Mouse (Mus musculus) erythroblast, adult 5-6 weeks (primary cell): ENCODE measurements around the gene Hoxa11. TPM values are rescaled to one million over a fixed set of nuclear protein-coding genes. Genes with fewer than 3 reads are reported as not detected.

Experiments
- ATAC-seq: replicated peaks from 2 replicates; pipeline ENCODE4 v1.8.0; 2016; ENCODE audit warnings: moderate number of reproducible peaks, mild to moderate bottlenecking, moderate TSS enrichment, inconsistent platforms; ENCODE audit not compliant: poor library complexity, low FRiP score, severe bottlenecking
- total RNA-seq, 2 experiments: library from RNA; stranded (forward) in 1 of 2; stranded (reverse) in 1 of 2; fragments of 150-400 nt in 1 of 2; fragments of 200-764, 138-1000 nt in 1 of 2; gene quantifications; 2 replicates each; pipeline versions ENCODE4 v1.2.3 to v1.2.4; 2015 to 2017; ENCODE audit warnings: low replicate concordance in 2 of 2

Gene Hoxa11
- total RNA-seq, 2 experiments from 2014 or later: not detected

- no peak for ATAC-seq
Measured at GRCm38 (mm10) chr6:52196811-52197210, 48.8 kb downstream of the Hoxa11 start.

GRCm38 (mm10) chr6:52194690-52195089, 50.9 kb downstream of the Hoxa11 start:
- no peak for ATAC-seq

Other genes starting within 250 kb of the Hoxa11 start
- 34.8 and 68.1 TPM in 2 replicates for gene Skap2, start 233.3 kb downstream of the Hoxa11 start, total RNA-seq (2015; ENCODE audit: low replicate concordance)
- 37.2 and 38.3 TPM in 2 replicates for gene Skap2, start 233.3 kb downstream of the Hoxa11 start, total RNA-seq (2017; ENCODE audit: low replicate concordance)
- gene Hoxa1, start 87.5 kb downstream of the Hoxa11 start, total RNA-seq (2015; ENCODE audit: low replicate concordance): not detected in 2 replicates
- not detected in 2 replicates for gene Hoxa1, start 87.5 kb downstream of the Hoxa11 start, total RNA-seq (2017; ENCODE audit: low replicate concordance)
- gene Hoxa2, start 81.0 kb downstream of the Hoxa11 start, total RNA-seq (2015; ENCODE audit: low replicate concordance): not detected in 2 replicates
- gene Hoxa2, start 81.0 kb downstream of the Hoxa11 start, total RNA-seq (2017; ENCODE audit: low replicate concordance): not detected in 2 replicates
- gene 5730596B20Rik, start 68.3 kb downstream of the Hoxa11 start, total RNA-seq (2015; ENCODE audit: low replicate concordance): not detected in 2 replicates
- gene 5730596B20Rik, start 68.3 kb downstream of the Hoxa11 start, total RNA-seq (2017; ENCODE audit: low replicate concordance): not detected in 2 replicates
- not detected in 2 replicates for gene Hoxa4, start 54.1 kb downstream of the Hoxa11 start, total RNA-seq (2015; ENCODE audit: low replicate concordance)
- gene Hoxa4, start 54.1 kb downstream of the Hoxa11 start, total RNA-seq (2017; ENCODE audit: low replicate concordance): 0.34 TPM in 1 of 2 replicates, not detected in the other
- gene Hoxa5, start 41.2 kb downstream of the Hoxa11 start, total RNA-seq (2015; ENCODE audit: low replicate concordance): not detected in 2 replicates
- gene Hoxa5, start 41.2 kb downstream of the Hoxa11 start, total RNA-seq (2017; ENCODE audit: low replicate concordance): 0.17 and 0.56 TPM in 2 replicates
- gene Hoxa6, start 37.1 kb downstream of the Hoxa11 start, total RNA-seq (2015; ENCODE audit: low replicate concordance): not detected in 2 replicates
- not detected in 2 replicates for gene Hoxa6, start 37.1 kb downstream of the Hoxa11 start, total RNA-seq (2017; ENCODE audit: low replicate concordance)
- not detected in 2 replicates for gene Hoxa3, start 32.5 kb downstream of the Hoxa11 start, total RNA-seq (2015; ENCODE audit: low replicate concordance)
- not detected in 2 replicates for gene Hoxa3, start 32.5 kb downstream of the Hoxa11 start, total RNA-seq (2017; ENCODE audit: low replicate concordance)
- not detected in 2 replicates for gene Gm28308, start 32.5 kb downstream of the Hoxa11 start, total RNA-seq (2015; ENCODE audit: low replicate concordance)
- gene Gm28308, start 32.5 kb downstream of the Hoxa11 start, total RNA-seq (2017; ENCODE audit: low replicate concordance): not detected in 2 replicates
- 0.77 and 2.5 TPM in 2 replicates for gene Hoxa7, start 24.0 kb downstream of the Hoxa11 start, total RNA-seq (2015; ENCODE audit: low replicate concordance)
- 1.3 and 2.1 TPM in 2 replicates for gene Hoxa7, start 24.0 kb downstream of the Hoxa11 start, total RNA-seq (2017; ENCODE audit: low replicate concordance)
- 3.3 TPM in 1 of 2 replicates, not detected in the other for gene Hoxa9, start 14.7 kb downstream of the Hoxa11 start, total RNA-seq (2015; ENCODE audit: low replicate concordance)
- 2.5 and 4.0 TPM in 2 replicates for gene Hoxa9, start 14.7 kb downstream of the Hoxa11 start, total RNA-seq (2017; ENCODE audit: low replicate concordance)
- gene Hoxa10, start 5.0 kb downstream of the Hoxa11 start, total RNA-seq (2015; ENCODE audit: low replicate concordance): not detected in 2 replicates
- not detected in 2 replicates for gene Hoxa10, start 5.0 kb downstream of the Hoxa11 start, total RNA-seq (2017; ENCODE audit: low replicate concordance)
- gene Hoxa13, start 15.1 kb upstream of the Hoxa11 start, total RNA-seq (2015; ENCODE audit: low replicate concordance): not detected in 2 replicates
- not detected in 2 replicates for gene Hoxa13, start 15.1 kb upstream of the Hoxa11 start, total RNA-seq (2017; ENCODE audit: low replicate concordance)
- gene Evx1, start 67.7 kb upstream of the Hoxa11 start, total RNA-seq (2015; ENCODE audit: low replicate concordance): not detected in 2 replicates
- gene Evx1, start 67.7 kb upstream of the Hoxa11 start, total RNA-seq (2017; ENCODE audit: low replicate concordance): not detected in 2 replicates